Mouse (Mus musculus) thymus, postnatal 14 days (tissue): Measurements from ENCODE around the gene Mns1.

Experiments
- DNase-seq: peaks from one replicate; pipeline ENCODE4 v3.0.0; 2021

Mns1 gene

GRCm38 (mm10) chr9:72437822-72438701 is at the start of gene Mns1:
Gene Mns1, plus strand, starts transcription at chr9:72438011.
- peak; percentile 96 for DNase-seq

- peak; percentile 63 for DNase-seq
Observed at GRCm38 (mm10) chr9:72388934-72389333, 48.9 kb upstream of the Mns1 start.

- peak; percentile 66 for DNase-seq
Observed at GRCm38 (mm10) chr9:72389431-72390002, 48.3 kb upstream of the Mns1 start.

- peak; percentile 93 for DNase-seq
Observed at GRCm38 (mm10) chr9:72390321-72391077, 47.3 kb upstream of the Mns1 start.

GRCm38 (mm10) chr9:72392686-72393085 is 45.1 kb upstream of the Mns1 start:
- peak; percentile 11 for DNase-seq

GRCm38 (mm10) chr9:72393238-72393637 is 44.6 kb upstream of the Mns1 start:
- DNase-seq: peak; percentile 25

GRCm38 (mm10) chr9:72393869-72394341 is 43.9 kb upstream of the Mns1 start:
- DNase-seq: peak; percentile 77

- DNase-seq: peak; percentile 52
Observed at GRCm38 (mm10) chr9:72400121-72400520, 37.7 kb upstream of the Mns1 start.

- peak; percentile 23 for DNase-seq
Observed at GRCm38 (mm10) chr9:72401769-72402168, 36.0 kb upstream of the Mns1 start.

GRCm38 (mm10) chr9:72403421-72403820 is 34.4 kb upstream of the Mns1 start:
- DNase-seq: peak; percentile 73

- DNase-seq: no peak
Observed at GRCm38 (mm10) chr9:72404446-72404845, 33.4 kb upstream of the Mns1 start.

- DNase-seq: peak; percentile 48
Observed at GRCm38 (mm10) chr9:72404934-72405333, 32.9 kb upstream of the Mns1 start.

- DNase-seq: peak; percentile 60
Observed at GRCm38 (mm10) chr9:72405882-72406638, 31.8 kb upstream of the Mns1 start.

- peak; percentile 95 for DNase-seq
Observed at GRCm38 (mm10) chr9:72408131-72408586, 29.7 kb upstream of the Mns1 start.

- DNase-seq: peak; percentile 68
Observed at GRCm38 (mm10) chr9:72409381-72410225, 28.2 kb upstream of the Mns1 start.

- peak; percentile 74 for DNase-seq
Observed at GRCm38 (mm10) chr9:72411746-72412145, 26.1 kb upstream of the Mns1 start.

GRCm38 (mm10) chr9:72418443-72418842 is 19.4 kb upstream of the Mns1 start:
- DNase-seq: no peak

GRCm38 (mm10) chr9:72420490-72420889 is 17.3 kb upstream of the Mns1 start:
- no peak for DNase-seq

GRCm38 (mm10) chr9:72422284-72422683 is 15.5 kb upstream of the Mns1 start:
- no peak for DNase-seq

- DNase-seq: no peak
Observed at GRCm38 (mm10) chr9:72422753-72423152, 15.1 kb upstream of the Mns1 start.

GRCm38 (mm10) chr9:72425300-72425850 is 12.4 kb upstream of the Mns1 start:
- no peak for DNase-seq
